Mouse (Mus musculus): ENCODE data around the gene Acsl1. TPM values are rescaled to one million over a fixed set of nuclear protein-coding genes. Genes with fewer than 3 reads are reported as not detected.
"Not testable (repeated sequence)": the region's sequence is repeated elsewhere in the genome, so short reads cannot be mapped to it uniquely, and the experiment has no call there.

Gene Acsl1
- polyA plus RNA-seq, 1 experiment from 2014 or later, result 14.1 TPM

GRCm38 (mm10) chr8:46578794-46579193, 108.0 kb downstream of the Acsl1 start:
- no peak overlapping the region for H3K9ac ChIP-seq
- WGBS, result 95% methylated on average over 9 of the region's 9 CpGs
- H3K27ac ChIP-seq, result no peak overlapping the region
- no peaks in the 10 kb centered on the region for H3K4me1 ChIP-seq
- no peak for ATAC-seq (ENCODE audit: low FRiP score, low read depth)
- H3K9me3 ChIP-seq, result no peaks in the 10 kb centered on the region
- H3K27me3 ChIP-seq (replicated peaks), result no peaks in the 10 kb centered on the region
- no peak overlapping the region for H3K4me2 ChIP-seq (replicated peaks)
- peaks cover 44% of the 10 kb centered on the region for H3K36me3 ChIP-seq
- no peak overlapping the region for H3K4me3 ChIP-seq

DNA sequence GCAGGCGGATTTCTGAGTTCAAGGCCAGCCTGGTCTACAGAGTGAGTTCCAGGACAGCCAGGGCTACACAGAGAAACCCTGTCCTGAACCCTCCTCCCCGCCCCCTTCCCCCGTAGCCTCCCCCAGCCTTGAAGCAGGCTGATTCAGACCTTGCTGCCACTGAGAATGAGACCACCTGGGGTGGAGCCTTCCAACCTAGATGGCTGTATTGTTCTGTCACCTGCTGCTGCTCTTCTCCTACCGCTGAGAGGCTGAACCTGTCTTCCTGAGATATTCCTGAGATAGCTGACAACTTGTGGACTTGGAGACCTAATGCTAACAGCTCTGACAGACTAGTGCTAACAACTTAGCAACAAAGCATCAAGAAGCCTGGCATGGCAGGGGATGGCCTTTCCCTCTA, 113.5 kb downstream of the Acsl1 start:
- H3K4me1 ChIP-seq; H3K4me2 ChIP-seq (replicated peaks); H3K27ac ChIP-seq; ATAC-seq (ENCODE audit: low FRiP score, low read depth); H3K27me3 ChIP-seq (replicated peaks); H3K9me3 ChIP-seq; H3K4me3 ChIP-seq; H3K9ac ChIP-seq: not testable (repeated sequence)
- peaks cover 13% of the 10 kb centered on the region for H3K36me3 ChIP-seq
- 30% methylated on average over 4 of the region's 4 CpGs for WGBS

GRCm38 (mm10) chr8:46585576-46585975, 114.7 kb downstream of the Acsl1 start:
- H3K36me3 ChIP-seq, result peaks cover 7% of the 10 kb centered on the region; the same call in 1 of the 2 replicates
- no peak overlapping the region for H3K4me2 ChIP-seq (replicated peaks)
- H3K27me3 ChIP-seq (replicated peaks), result no peaks in the 10 kb centered on the region
- no peaks in the 10 kb centered on the region for H3K4me1 ChIP-seq
- no peak overlapping the region for H3K9ac ChIP-seq
- WGBS, result 92% methylated on average over 3 of the region's 3 CpGs
- no peaks in the 10 kb centered on the region for H3K9me3 ChIP-seq
- no peak overlapping the region for H3K27ac ChIP-seq
- H3K4me3 ChIP-seq, result no peak overlapping the region
- no peak for ATAC-seq (ENCODE audit: low FRiP score, low read depth)

Other genes with a start within 250 kb of the Acsl1 start
- gene Helt, start 176.4 kb upstream of the Acsl1 start, polyA plus RNA-seq (2016; fragmentation: Nextera tagmentation; extraction: Ambion mirVana), result 0.25 and 0.68 TPM in 2 replicates
- 12.8 and 15.8 TPM in 2 replicates for gene Cenpu, start 81.0 kb downstream of the Acsl1 start, polyA plus RNA-seq (2016; fragmentation: Nextera tagmentation; extraction: Ambion mirVana)
- 9.4 and 10.5 TPM in 2 replicates for gene Primpol, start 146.2 kb downstream of the Acsl1 start, polyA plus RNA-seq (2016; fragmentation: Nextera tagmentation; extraction: Ambion mirVana)
- 190 and 208 TPM in 2 replicates for gene Casp3, start 146.3 kb downstream of the Acsl1 start, polyA plus RNA-seq (2016; fragmentation: Nextera tagmentation; extraction: Ambion mirVana)